Mouse (Mus musculus) left cerebral cortex, postnatal 14 days (tissue): ENCODE results near the gene Hmcn2. TPM values are rescaled to one million over a fixed set of nuclear protein-coding genes. Genes with fewer than 3 reads are reported as not detected.

Experiments
- DNase-seq, 2 experiments: peaks; one replicate each; pipeline ENCODE4 v3.0.0; 2021 to 2022; ENCODE audit warnings: low spot score in 2 of 2, mixed read lengths in 1 of 2
- intact Hi-C: fragments of 180-260 bp; cut with DNase I; formaldehyde crosslinking; loops from one replicate; pipeline ENCODE4 v1.15.1; 2025
- total RNA-seq, 2 experiments: library from RNA; stranded (reverse); gene quantifications; 2 replicates each; pipeline ENCODE4 v1.2.3; 2021

Gene Hmcn2
- total RNA-seq, 2 experiments from 2014 or later, result 0.32 to 0.62 TPM

GRCm38 (mm10) chr2:31303177-31303576, 11.0 kb upstream of the Hmcn2 start:
- intact Hi-C loops, result no loop called here

GRCm38 (mm10) chr2:31304191-31304590, 10.0 kb upstream of the Hmcn2 start:
- DNase-seq, result no peak
- intact Hi-C loops, result no loop called here

More at GRCm38 (mm10) chr2:31303177-31303576, 11.0 kb upstream of the Hmcn2 start:
- no peak for DNase-seq

- DNase-seq, result no peak
- intact Hi-C loops, result no loop called here
These were observed 9.2 kb upstream of the Hmcn2 start for GRCm38 (mm10) chr2:31304801-31305665.

- intact Hi-C loops, result no loop called here
- peak in 1 of 2 experiments; percentile 45 for DNase-seq
These were observed 8.5 kb upstream of the Hmcn2 start for GRCm38 (mm10) chr2:31305684-31306083.

GRCm38 (mm10) chr2:31308257-31308656, 6.0 kb upstream of the Hmcn2 start:
- DNase-seq, result no peak
- intact Hi-C loops, result no loop called here

GRCm38 (mm10) chr2:31309549-31309948, 4.7 kb upstream of the Hmcn2 start:
- DNase-seq, result no peak
- intact Hi-C loops, result no loop called here

GRCm38 (mm10) chr2:31318162-31318561, 3.9 kb downstream of the Hmcn2 start:
- DNase-seq, result no peak

GRCm38 (mm10) chr2:31319200-31319599, 5.0 kb downstream of the Hmcn2 start:
- intact Hi-C loops, result no loop called here
- no peak for DNase-seq

More at GRCm38 (mm10) chr2:31318162-31318561, 3.9 kb downstream of the Hmcn2 start:
- intact Hi-C loops, result no loop called here

- intact Hi-C loops, result no loop called here
- no peak for DNase-seq
These were observed 13.0 kb downstream of the Hmcn2 start for GRCm38 (mm10) chr2:31327186-31327585.

- no peak for DNase-seq
These were observed 23.6 kb downstream of the Hmcn2 start for GRCm38 (mm10) chr2:31337706-31338330.

GRCm38 (mm10) chr2:31339826-31340225, 25.6 kb downstream of the Hmcn2 start:
- no peak for DNase-seq
- intact Hi-C loops, result no loop called here

More at GRCm38 (mm10) chr2:31337706-31338330, 23.6 kb downstream of the Hmcn2 start:
- intact Hi-C loops, result no loop called here

- intact Hi-C loops, result no loop called here
- DNase-seq, result no peak
These were observed 27.7 kb downstream of the Hmcn2 start for GRCm38 (mm10) chr2:31341726-31342535.

- intact Hi-C loops, result no loop called here
- no peak for DNase-seq
These were observed 31.9 kb downstream of the Hmcn2 start for GRCm38 (mm10) chr2:31346096-31346495.

- DNase-seq, result peak; percentile 5 to 55
- intact Hi-C loops, result no loop called here
These were observed 34.2 kb downstream of the Hmcn2 start for GRCm38 (mm10) chr2:31348373-31348772.

- intact Hi-C loops, result no loop called here
- DNase-seq, result no peak
These were observed 34.6 kb downstream of the Hmcn2 start for GRCm38 (mm10) chr2:31348850-31349249.

- intact Hi-C loops, result no loop called here
- no peak for DNase-seq
These were observed 42.6 kb downstream of the Hmcn2 start for GRCm38 (mm10) chr2:31356771-31357170.

- DNase-seq, result no peak
These were observed 45.1 kb downstream of the Hmcn2 start for GRCm38 (mm10) chr2:31359316-31359715.

GRCm38 (mm10) chr2:31367186-31367585, 53.0 kb downstream of the Hmcn2 start:
- intact Hi-C loops, result no loop called here
- no peak for DNase-seq

More at GRCm38 (mm10) chr2:31359316-31359715, 45.1 kb downstream of the Hmcn2 start:
- intact Hi-C loops, result no loop called here

- no peak for DNase-seq
- intact Hi-C loops, result no loop called here
These were observed 57.2 kb downstream of the Hmcn2 start for GRCm38 (mm10) chr2:31371396-31371795.

GRCm38 (mm10) chr2:31372186-31372585, 58.0 kb downstream of the Hmcn2 start:
- no peak for DNase-seq
- intact Hi-C loops, result no loop called here
